Mouse (Mus musculus) forebrain, embryonic 12.5 days (tissue): ENCODE data around the gene Tmem121b. TPM values are rescaled to one million over a fixed set of nuclear protein-coding genes. Genes with fewer than 3 reads are reported as not detected.

ENCODE experiments used
- ATAC-seq: fragments of 200-750 bp; cut with Nextera tagmentation; 2 replicates; pipeline ENCODE4 v1.8.0; 2017; ENCODE audit warnings: moderate TSS enrichment; ENCODE audit not compliant: low FRiP score
- H3K27ac ChIP-seq: fragments of 300-500 bp; sonication (generic); 2 replicates; pipeline ENCODE4 v1.5.1; 2016; ENCODE audit warnings: mild to moderate bottlenecking
- H3K27me3 ChIP-seq: fragments of 300-500 bp; sonication (generic); 2 replicates; pipeline ENCODE4 v1.6.1; 2016; ENCODE audit warnings: mild to moderate bottlenecking
- H3K36me3 ChIP-seq: fragments of 300-500 bp; sonication (generic); replicated peaks from 2 replicates; pipeline ENCODE4 v1.6.1; 2016; ENCODE audit warnings: mild to moderate bottlenecking
- H3K4me1 ChIP-seq: fragments of 300-500 bp; sonication (generic); 2 replicates; pipeline ENCODE4 v1.6.1; 2016
- H3K4me2 ChIP-seq: fragments of 300-500 bp; sonication (generic); 2 replicates; pipeline ENCODE4 v1.6.1; 2016; ENCODE audit warnings: mild to moderate bottlenecking, moderate library complexity
- H3K4me3 ChIP-seq: fragments of 300-500 bp; sonication (generic); replicated peaks from 2 replicates; pipeline ENCODE4 v1.5.1; 2016; ENCODE audit warnings: mild to moderate bottlenecking
- H3K9ac ChIP-seq: fragments of 300-500 bp; sonication (generic); 2 replicates; pipeline ENCODE4 v1.6.1; 2016; ENCODE audit warnings: mild to moderate bottlenecking
- H3K9me3 ChIP-seq: fragments of 300-500 bp; sonication (generic); 2 replicates; pipeline ENCODE4 v1.6.1; 2016
- WGBS: fragments of 180-500 bp; shearing (Covaris S2); methylation state at CpG from one replicate; pipeline ENCODE4 v1.1.7; 2016; 5-methylcytosine and 5-hydroxymethylcytosine counted together
- polyA plus RNA-seq: library from polyadenylated mRNA; unstranded; fragments of >200 nt; fragmentation: Nextera tagmentation; extraction: Ambion mirVana; gene quantifications from 2 replicates; pipeline ENCODE4 v1.2.1, GENCODE M21; 2016

Tmem121b gene
- polyA plus RNA-seq, 1 experiment from 2014 or later = 2.5 TPM

DNA sequence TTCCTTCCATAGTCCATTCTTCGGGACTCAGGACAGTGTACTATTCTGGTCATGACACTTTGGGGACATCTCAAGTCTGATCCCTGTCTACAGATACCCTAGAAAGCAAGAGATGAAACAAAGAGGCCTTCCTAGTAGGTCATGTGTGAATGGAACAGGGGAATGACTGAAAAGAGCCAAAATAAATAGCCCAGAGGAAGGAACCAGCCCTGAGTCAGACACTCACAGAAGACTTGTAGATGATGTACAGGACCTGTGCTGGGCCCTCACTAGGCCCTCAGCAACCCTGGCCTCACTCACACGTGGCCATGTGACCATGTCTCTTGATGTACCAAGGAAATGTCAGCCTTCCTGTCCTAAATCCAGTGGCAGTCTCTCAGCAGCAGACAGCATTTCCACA, 4.1 kb downstream of the Tmem121b start:
- Histone ChIP-seq H3K27me3 (peaks cover 25% of the 10 kb centered on the region), H3K27ac (no peak overlapping the region), H3K9me3 (no peaks in the 10 kb centered on the region), H3K4me3 (no peak overlapping the region), H3K9ac (no peak overlapping the region), H3K36me3 (no peaks in the 10 kb centered on the region), H3K4me1 (peaks cover 38% of the 10 kb centered on the region), H3K4me2 (no peak overlapping the region)
- WGBS = 72% methylated on average over 2 of the region's 2 CpGs
- ATAC-seq = no peak

DNA sequence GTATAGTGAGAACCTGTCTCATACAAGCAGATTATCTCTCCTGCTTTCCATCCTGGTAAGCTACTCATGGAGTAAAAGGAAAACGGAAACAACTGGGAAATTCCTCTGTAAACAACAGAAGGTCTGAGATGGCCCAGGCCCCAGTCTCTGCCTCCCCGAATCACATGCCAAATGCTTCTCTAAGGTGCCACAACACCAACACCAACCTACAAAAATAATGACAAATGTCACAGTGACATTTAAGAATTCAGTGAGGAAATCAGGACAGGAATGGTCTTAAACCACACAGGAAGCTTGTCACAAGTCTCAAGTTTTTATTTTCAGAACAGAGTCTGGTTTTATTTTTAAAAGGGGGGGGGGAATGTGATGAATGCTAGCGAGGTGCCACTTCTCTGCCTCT, 5.0 kb downstream of the Tmem121b start:
- Histone ChIP-seq H3K27ac (no peak overlapping the region), H3K36me3 (no peaks in the 10 kb centered on the region), H3K4me1 (peaks cover 31% of the 10 kb centered on the region), H3K9ac (no peak overlapping the region), H3K4me2 (no peak overlapping the region), H3K4me3 (no peak overlapping the region), H3K27me3 (peaks cover 23% of the 10 kb centered on the region), H3K9me3 (no peaks in the 10 kb centered on the region)
- ATAC-seq = no peak
- 79% methylated on average over 3 of the region's 3 CpGs for WGBS

DNA sequence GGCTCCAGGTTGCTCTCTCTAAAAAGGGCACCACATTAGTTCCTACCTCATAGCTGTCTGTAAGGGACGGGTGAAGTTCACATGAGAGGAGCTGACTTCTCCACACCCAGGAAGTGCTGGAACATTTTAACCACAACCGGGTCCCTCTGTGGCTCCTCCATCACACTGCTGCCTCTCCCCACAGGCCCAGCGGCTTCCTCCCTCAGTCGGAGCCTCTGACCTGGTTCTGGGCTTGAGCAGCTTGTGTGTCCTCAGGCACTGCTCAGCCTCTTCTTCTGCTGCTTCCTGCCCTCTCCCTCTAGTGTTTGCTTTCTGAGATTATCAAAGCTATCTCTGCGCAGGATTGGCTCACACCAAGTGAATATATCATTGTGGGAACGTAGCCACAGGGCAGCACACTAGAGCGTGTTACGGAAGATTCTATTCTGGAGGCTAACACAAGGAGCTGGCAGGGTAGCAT, 7.5 kb downstream of the Tmem121b start:
- no peak overlapping the region for H3K27ac ChIP-seq
- H3K27me3 ChIP-seq = 0 out of 2 replicates have a peak, but pooled peaks cover 2% of the 10 kb centered on the region
- no peak overlapping the region for H3K9ac ChIP-seq
- WGBS = 76% methylated on average over 8 of the region's 8 CpGs
- H3K9me3 ChIP-seq = no peaks in the 10 kb centered on the region
- H3K4me1 ChIP-seq = peaks cover 18% of the 10 kb centered on the region
- no peak overlapping the region for H3K4me2 ChIP-seq
- H3K4me3 ChIP-seq = no peak overlapping the region
- peaks cover 7% of the 10 kb centered on the region; the same call in 1 of the 2 replicates for H3K36me3 ChIP-seq
- no peak for ATAC-seq

DNA sequence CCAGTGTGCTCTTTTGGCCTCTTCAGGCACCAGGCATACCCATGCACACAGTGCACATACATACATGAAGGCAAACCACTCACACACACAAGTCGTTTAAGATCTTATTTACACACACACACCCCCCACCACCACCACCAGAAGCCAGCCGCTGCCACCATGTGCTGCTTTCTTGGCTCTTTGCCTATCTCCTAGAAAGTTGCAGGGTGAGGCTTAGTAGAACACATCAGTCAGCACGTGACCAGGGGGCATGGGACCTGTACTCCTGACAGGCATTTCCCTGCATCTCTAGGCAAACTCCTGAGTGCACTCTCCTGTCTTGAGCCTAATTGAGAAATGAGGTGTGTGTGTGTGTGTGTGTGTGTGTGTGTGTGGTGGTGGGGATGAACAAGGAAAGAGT, 8.6 kb downstream of the Tmem121b start:
- 80% methylated on average over 3 of the region's 3 CpGs for WGBS
- Histone ChIP-seq H3K27ac (no peak overlapping the region), H3K9me3 (no peaks in the 10 kb centered on the region), H3K27me3 (0 out of 2 replicates have a peak, but pooled peaks cover 2% of the 10 kb centered on the region), H3K4me1 (peaks cover 8% of the 10 kb centered on the region), H3K4me3 (no peak overlapping the region), H3K9ac (no peak overlapping the region), H3K36me3 (peaks cover 10% of the 10 kb centered on the region; the same call in 1 of the 2 replicates), H3K4me2 (no peak overlapping the region)
- ATAC-seq = no peak

DNA sequence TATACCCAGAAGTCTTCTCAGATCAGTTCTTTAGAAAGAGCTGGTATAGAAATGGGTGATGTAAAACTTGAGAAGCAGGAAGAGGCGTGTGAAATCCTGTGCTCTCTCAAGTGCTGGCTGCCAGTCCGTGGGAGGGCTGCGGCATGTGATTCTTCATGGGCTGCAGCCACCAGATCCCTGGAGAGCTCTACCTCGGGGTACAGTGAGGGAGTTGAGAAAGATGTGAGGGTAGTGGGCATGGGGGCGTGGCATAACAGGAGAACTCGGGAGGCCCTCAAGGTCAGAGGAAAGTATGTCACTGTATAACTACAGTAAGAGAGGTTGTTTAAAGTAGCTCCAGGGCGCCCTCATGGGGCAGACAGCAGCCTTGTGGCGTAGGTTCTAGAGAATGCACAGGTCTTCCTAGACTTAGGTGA, 10.4 kb downstream of the Tmem121b start:
- 0 out of 2 replicates have a peak, but pooled peaks cover 2% of the 10 kb centered on the region for H3K27me3 ChIP-seq
- WGBS = 35% methylated on average over 8 of the region's 8 CpGs
- ATAC-seq = no peak

DNA sequence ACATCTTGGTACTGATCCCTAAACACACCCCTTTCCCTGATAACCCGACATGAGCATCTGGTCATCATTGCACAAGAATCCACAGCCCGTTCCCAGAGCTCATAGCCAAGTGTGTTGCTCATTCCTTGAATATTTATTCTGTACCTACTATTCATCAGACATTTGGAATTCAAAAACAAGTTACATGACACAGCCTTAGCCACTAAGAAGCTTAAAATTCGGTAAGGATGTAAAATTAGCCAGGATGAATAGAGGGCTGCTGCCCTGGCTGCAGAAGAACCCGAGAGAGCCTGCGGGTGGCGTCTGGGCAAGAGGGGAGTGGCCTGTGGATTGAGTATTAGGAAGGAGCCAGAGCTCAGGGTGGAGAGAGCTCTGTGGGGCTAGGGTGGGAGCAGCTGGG, 10.9 kb downstream of the Tmem121b start:
- 41% methylated on average over 6 of the region's 6 CpGs for whole genome bisulfite sequencing
- no peak for ATAC-seq

More for the DNA sequence above, 10.4 kb downstream of the Tmem121b start:
- Histone ChIP-seq H3K9ac (no peak overlapping the region), H3K36me3 (peaks cover 10% of the 10 kb centered on the region; the same call in 1 of the 2 replicates), H3K9me3 (no peaks in the 10 kb centered on the region), H3K4me3 (no peak overlapping the region), H3K4me1 (peaks cover 6% of the 10 kb centered on the region), H3K27ac (no peak overlapping the region), H3K4me2 (no peak overlapping the region)

DNA sequence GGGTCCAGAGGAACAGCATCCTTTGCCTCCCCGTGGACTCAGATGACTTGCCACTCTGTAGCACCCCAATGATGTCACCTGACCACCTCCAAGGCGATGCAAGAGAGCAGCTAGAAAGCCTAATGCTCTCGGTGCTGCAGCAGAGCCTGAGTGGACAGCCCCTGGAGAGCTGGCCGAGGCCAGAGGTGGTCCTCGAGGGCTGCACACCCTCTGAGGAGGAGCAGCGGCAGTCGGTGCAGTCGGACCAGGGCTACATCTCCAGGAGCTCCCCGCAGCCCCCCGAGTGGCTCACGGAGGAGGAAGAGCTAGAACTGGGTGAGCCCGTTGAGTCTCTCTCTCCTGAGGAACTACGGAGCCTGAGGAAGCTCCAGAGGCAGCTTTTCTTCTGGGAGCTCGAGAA, 11.6 kb downstream of the Tmem121b start:
- H3K9me3 ChIP-seq = no peaks in the 10 kb centered on the region
- no peak for ATAC-seq
- H3K4me1 ChIP-seq = peaks cover 6% of the 10 kb centered on the region
- no peak overlapping the region for H3K27ac ChIP-seq
- WGBS = 91% methylated on average over 14 of the region's 14 CpGs
- H3K27me3 ChIP-seq = 0 out of 2 replicates have a peak, but pooled peaks cover 2% of the 10 kb centered on the region
- no peak overlapping the region for H3K4me3 ChIP-seq
- H3K4me2 ChIP-seq = no peak overlapping the region
- H3K9ac ChIP-seq = no peak overlapping the region
- H3K36me3 ChIP-seq = peaks cover 10% of the 10 kb centered on the region; the same call in 1 of the 2 replicates

More for the DNA sequence above, 10.9 kb downstream of the Tmem121b start:
- no peak overlapping the region for H3K27ac ChIP-seq
- peaks cover 6% of the 10 kb centered on the region for H3K4me1 ChIP-seq
- no peak overlapping the region for H3K4me3 ChIP-seq
- H3K36me3 ChIP-seq = peaks cover 10% of the 10 kb centered on the region; the same call in 1 of the 2 replicates
- H3K9me3 ChIP-seq = no peaks in the 10 kb centered on the region
- H3K4me2 ChIP-seq = no peak overlapping the region
- H3K9ac ChIP-seq = no peak overlapping the region
- 0 out of 2 replicates have a peak, but pooled peaks cover 2% of the 10 kb centered on the region for H3K27me3 ChIP-seq

DNA sequence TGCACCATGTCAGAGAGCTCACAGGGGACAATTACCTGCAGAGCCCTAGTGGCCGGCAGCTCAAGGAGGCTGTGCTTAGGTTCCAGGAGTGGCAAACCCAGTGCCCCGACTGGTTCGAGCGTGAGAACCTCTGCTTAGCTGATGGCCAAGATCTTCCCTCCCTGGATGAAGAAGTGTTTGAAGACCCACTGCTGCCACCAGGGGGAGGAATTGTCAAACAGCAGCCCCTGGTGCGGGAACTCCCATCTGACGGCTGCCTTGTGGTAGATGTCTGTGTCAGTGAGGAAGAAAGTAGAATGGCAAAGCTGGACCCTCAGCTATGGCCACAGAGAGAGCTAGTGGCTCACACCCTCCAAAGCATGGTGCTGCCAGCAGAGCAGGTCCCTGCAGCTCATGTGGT, 12.1 kb downstream of the Tmem121b start:
- 90% methylated on average over 6 of the region's 6 CpGs for WGBS
- H3K36me3 ChIP-seq = peaks cover 10% of the 10 kb centered on the region; the same call in 1 of the 2 replicates
- H3K4me1 ChIP-seq = peaks cover 6% of the 10 kb centered on the region
- H3K4me3 ChIP-seq = no peak overlapping the region
- no peak for ATAC-seq
- H3K9ac ChIP-seq = no peak overlapping the region
- H3K27me3 ChIP-seq = 0 out of 2 replicates have a peak, but pooled peaks cover 2% of the 10 kb centered on the region
- no peaks in the 10 kb centered on the region for H3K9me3 ChIP-seq
- H3K4me2 ChIP-seq = no peak overlapping the region
- no peak overlapping the region for H3K27ac ChIP-seq

DNA sequence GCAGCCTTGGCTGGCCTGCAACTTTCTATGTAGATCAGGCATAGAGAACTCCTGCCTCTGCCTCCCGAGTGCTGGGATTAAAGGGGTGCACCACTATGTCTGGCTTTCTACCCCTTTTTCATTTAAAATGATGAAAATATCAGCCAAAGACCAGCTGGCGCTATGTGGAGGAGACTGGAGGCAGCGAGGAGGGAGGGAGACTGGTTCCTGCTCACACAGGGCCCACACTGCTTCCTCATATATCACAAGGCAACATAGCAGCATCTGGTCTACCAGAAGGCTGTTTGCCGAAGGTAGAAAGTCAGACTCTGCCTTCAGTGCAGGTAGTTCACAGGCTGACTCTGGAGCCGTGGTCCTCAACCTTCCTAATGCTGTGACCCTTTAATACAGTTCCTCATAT, 13.2 kb downstream of the Tmem121b start:
- WGBS = 93% methylated on average over 5 of the region's 5 CpGs
- ATAC-seq = no peak
- Histone ChIP-seq H3K9me3 (no peaks in the 10 kb centered on the region), H3K36me3 (peaks cover 10% of the 10 kb centered on the region; the same call in 1 of the 2 replicates), H3K4me3 (no peak overlapping the region), H3K9ac (no peak overlapping the region), H3K4me1 (peaks cover 6% of the 10 kb centered on the region), H3K27me3 (0 out of 2 replicates have a peak, but pooled peaks cover 2% of the 10 kb centered on the region), H3K4me2 (no peak overlapping the region), H3K27ac (no peak overlapping the region)

DNA sequence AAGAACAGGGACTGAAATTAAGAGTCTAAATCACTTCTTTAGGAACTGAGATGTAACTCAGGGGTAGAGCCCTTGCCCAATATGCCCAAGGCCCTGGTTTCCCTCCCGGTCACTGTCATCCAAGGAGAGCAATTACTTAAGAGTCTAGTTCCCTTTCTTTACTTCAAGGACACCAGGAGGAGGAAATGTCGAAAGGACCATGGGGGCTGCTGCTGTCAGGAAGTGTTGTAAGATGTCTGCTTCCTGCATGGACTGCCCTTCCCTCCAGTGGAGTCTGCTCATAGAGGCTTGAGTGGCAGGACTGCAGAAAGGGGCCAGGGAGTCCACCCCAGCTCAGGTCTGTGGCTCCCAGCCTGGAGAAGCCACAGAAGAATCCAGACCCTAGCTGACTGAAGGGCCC, 14.3 kb downstream of the Tmem121b start:
- 84% methylated on average over 2 of the region's 2 CpGs for WGBS
- Histone ChIP-seq H3K9ac (no peak overlapping the region), H3K4me2 (no peak overlapping the region), H3K4me3 (no peak overlapping the region), H3K27ac (no peak overlapping the region), H3K36me3 (peaks cover 10% of the 10 kb centered on the region; the same call in 1 of the 2 replicates), H3K4me1 (peaks cover 6% of the 10 kb centered on the region), H3K9me3 (no peaks in the 10 kb centered on the region), H3K27me3 (no peaks in the 10 kb centered on the region)
- no peak for ATAC-seq

DNA sequence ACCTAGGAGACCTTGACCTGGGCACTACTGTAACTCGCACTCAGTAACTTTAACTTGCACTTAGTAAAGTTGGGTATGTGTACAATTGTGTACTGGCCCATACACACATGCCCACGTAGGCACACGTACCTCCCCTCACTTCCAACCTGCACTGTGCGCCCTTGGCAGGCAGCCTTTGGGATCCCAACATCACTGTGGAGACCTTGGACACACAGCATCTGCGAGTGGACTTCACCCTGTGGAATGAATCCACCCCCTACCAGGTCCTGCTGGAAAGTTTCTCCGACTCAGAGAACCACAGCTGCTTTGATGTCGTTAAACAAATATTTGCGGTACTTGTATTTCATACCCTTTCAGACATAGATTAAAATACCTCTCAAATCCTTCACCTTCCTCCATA, 18.3 kb downstream of the Tmem121b start:
- no peak for ATAC-seq
- H3K36me3 ChIP-seq = no peaks in the 10 kb centered on the region
- peaks cover 25% of the 10 kb centered on the region for H3K4me1 ChIP-seq
- H3K27ac ChIP-seq = no peak overlapping the region
- 0 out of 2 replicates have a peak, but pooled peaks cover 4% of the 10 kb centered on the region for H3K27me3 ChIP-seq
- WGBS = 85% methylated on average over 8 of the region's 8 CpGs
- no peaks in the 10 kb centered on the region for H3K9me3 ChIP-seq
- no peak overlapping the region for H3K4me2 ChIP-seq
- H3K4me3 ChIP-seq = no peak overlapping the region
- H3K9ac ChIP-seq = no peak overlapping the region

DNA sequence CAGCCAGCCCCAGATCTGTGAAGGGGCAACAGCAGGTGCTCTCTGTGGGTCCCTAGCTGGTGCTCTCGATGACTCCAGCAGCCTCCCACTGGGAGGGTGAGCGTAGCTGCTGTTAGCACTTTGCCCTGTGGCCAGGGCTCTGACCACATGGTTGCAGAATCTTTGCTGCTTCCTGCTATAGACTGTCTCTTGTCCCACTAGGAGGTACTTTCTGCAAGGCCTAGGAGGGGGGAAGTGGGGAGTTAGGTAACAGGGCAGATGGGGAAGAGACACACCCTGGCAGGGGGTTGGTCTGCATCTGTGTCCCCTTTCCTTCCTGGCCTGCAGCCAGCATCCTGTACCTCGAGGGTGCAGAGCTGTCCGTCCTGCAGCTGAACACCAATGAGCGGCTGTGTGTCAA, 20.2 kb downstream of the Tmem121b start:
- H3K27ac ChIP-seq = peak overlapping the region; percentile 51
- H3K36me3 ChIP-seq = no peaks in the 10 kb centered on the region
- H3K4me1 ChIP-seq = peaks cover 25% of the 10 kb centered on the region
- no peak overlapping the region for H3K9ac ChIP-seq
- no peak overlapping the region for H3K4me2 ChIP-seq
- 44% methylated on average over 4 of the region's 5 CpGs for WGBS
- no peak overlapping the region for H3K4me3 ChIP-seq
- peak; percentile 10; the same call in 1 of the 2 replicates for ATAC-seq
- no peaks in the 10 kb centered on the region for H3K9me3 ChIP-seq
- 0 out of 2 replicates have a peak, but pooled peaks cover 4% of the 10 kb centered on the region for H3K27me3 ChIP-seq
